Mouse (Mus musculus) liver, embryonic 14.5 days (tissue): ENCODE measurements around the gene Trp53rka.

Experiments
- CTCF ChIP-seq: IDR thresholded peaks from 2 replicates; pipeline ENCODE4 v1.5.1; 2016; ENCODE audit warnings: antibody characterized with exemption, low read depth, control low read depth
- EP300 ChIP-seq: IDR thresholded peaks from 2 replicates; pipeline ENCODE4 v1.6.1; 2016; ENCODE audit warnings: antibody characterized with exemption, low read depth

DNA sequence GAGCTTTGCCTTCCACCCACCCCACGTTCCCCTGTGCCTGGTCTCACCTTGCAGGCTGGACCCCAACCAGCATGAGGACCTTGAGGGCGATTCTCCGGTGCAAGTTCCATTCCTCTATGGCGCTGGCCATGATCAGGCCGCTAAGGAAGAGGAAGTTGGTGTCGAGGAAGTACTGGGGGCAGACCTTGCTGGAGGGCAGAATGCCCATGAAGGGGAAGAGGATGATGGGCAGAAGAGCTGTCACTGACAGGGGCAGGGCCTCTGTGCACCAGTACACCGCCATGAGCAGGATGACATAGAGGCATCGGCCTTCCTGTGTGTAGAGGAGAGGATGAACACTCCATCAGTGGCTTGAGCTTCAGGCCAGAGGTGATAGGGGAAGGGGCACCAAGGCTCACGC, 44.6 kb downstream of the Trp53rka start:
- TF ChIP-seq CTCF (no peak), EP300 (no peak)
